Mouse (Mus musculus): ENCODE measurements around the gene Il21. TPM values are rescaled to one million over a fixed set of nuclear protein-coding genes. Genes with fewer than 3 reads are reported as not detected.
A peak's percentile ranks its signal among the peaks of the same experiment; 100 is the strongest.

Gene Il21
- polyA plus RNA-seq, 1 experiment, result not detected

DNA sequence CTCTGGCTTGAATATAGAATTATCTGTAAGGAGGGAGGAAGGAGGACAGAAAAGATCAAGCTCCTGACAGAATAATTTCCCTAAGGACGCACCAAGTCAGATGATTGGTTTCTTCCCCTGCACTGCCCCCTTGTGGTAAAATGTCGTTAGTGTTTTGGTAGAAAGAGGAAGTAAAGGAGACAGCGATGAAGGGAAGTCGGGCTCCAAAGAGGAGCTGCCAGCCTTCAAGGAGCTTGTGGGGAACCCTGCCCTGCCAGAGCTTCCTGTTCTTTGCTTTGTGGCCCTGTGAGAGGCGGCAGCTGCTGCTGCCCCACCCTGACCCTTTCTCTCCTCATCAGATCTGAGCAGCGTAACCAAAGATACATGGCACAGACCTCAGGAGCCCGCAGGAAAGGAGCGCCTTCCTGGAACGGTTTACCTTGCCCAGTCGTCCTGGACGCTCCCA, 28.4 kb downstream of the Il21 start:
- H3K36me3 ChIP-seq (ENCODE audit: control insufficient read depth), result no peaks in the 10 kb centered on the region
- TF ChIP-seq GATA1 (IDR thresholded peaks at IDR 0.05; ENCODE audit: low read length), result no peak
- TF ChIP-seq TAL1 (IDR thresholded peaks at IDR 0.05; ENCODE audit: low read length), result no peak
- H3K4me1 ChIP-seq (ENCODE audit: control insufficient read depth), result peaks cover 8% of the 10 kb centered on the region
- H3K4me3 ChIP-seq (replicated peaks), result peak overlapping the region; percentile 64
- H3K9me3 ChIP-seq (ENCODE audit: control insufficient read depth, low read length), result no peaks in the 10 kb centered on the region
- no peaks in the 10 kb centered on the region for H3K27me3 ChIP-seq (ENCODE audit: control insufficient read depth)

DNA sequence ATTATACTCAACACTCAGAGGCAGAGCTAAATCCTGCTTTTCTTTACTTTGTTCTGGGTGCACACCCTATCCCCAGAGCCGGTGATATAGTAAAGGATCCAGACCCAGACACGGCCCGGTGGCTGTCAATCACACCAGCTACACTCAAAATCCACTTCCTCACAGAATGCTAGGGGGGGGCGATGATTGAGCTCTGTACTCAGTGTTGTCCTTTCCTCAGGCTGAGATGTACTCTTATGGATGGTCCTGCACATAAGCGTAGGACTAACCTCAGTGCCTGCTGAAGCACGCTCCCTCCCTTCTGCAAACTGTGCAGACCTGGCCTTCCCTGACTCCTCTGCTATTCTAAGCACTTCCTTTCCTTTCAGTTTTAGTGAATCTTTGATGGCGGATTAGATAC, 29.6 kb downstream of the Il21 start:
- TF ChIP-seq GATA1 (IDR thresholded peaks at IDR 0.05; ENCODE audit: low read length) (no peak), TAL1 (IDR thresholded peaks at IDR 0.05; ENCODE audit: low read length) (no peak)
- peaks cover 8% of the 10 kb centered on the region for H3K4me1 ChIP-seq (ENCODE audit: control insufficient read depth)
- H3K27me3 ChIP-seq (ENCODE audit: control insufficient read depth), result no peaks in the 10 kb centered on the region
- no peaks in the 10 kb centered on the region for H3K9me3 ChIP-seq (ENCODE audit: control insufficient read depth, low read length)
- H3K4me3 ChIP-seq (replicated peaks), result no peak overlapping the region
- no peaks in the 10 kb centered on the region for H3K36me3 ChIP-seq (ENCODE audit: control insufficient read depth)

GRCm38 (mm10) chr3:37201122-37201916, 31.1 kb downstream of the Il21 start:
- Histone ChIP-seq H3K27me3 (ENCODE audit: control insufficient read depth) (no peaks in the 10 kb centered on the region), H3K4me3 (replicated peaks) (no peak overlapping the region), H3K9me3 (ENCODE audit: control insufficient read depth, low read length) (no peaks in the 10 kb centered on the region), H3K4me1 (ENCODE audit: control insufficient read depth) (peaks cover 8% of the 10 kb centered on the region), H3K36me3 (ENCODE audit: control insufficient read depth) (no peaks in the 10 kb centered on the region)
- TF ChIP-seq GATA1 (IDR thresholded peaks at IDR 0.05; ENCODE audit: low read length) (no peak), TAL1 (IDR thresholded peaks at IDR 0.05; ENCODE audit: low read length) (no peak)

DNA sequence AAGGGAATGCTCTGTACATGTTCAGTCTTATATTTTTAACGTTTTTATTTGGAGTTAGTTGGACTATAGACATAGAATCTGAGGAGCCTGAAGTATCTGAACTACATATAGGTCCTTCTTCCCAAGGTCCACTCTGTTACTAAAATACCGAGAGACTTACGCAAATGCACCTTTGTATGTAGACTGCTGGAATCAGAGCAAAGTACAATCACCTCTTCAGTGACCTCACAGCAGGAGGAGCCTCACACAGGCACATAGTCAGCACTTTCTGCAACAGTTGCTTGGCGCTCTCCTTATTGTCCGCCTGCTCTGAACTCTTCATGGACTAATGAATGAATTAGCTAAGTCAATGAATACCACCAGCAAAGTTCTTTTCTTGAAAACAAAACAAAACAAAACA, 34.1 kb downstream of the Il21 start:
- Histone ChIP-seq H3K4me3 (replicated peaks) (no peak overlapping the region), H3K36me3 (ENCODE audit: control insufficient read depth) (no peaks in the 10 kb centered on the region), H3K9me3 (ENCODE audit: control insufficient read depth, low read length) (no peaks in the 10 kb centered on the region), H3K27me3 (ENCODE audit: control insufficient read depth) (no peaks in the 10 kb centered on the region), H3K4me1 (ENCODE audit: control insufficient read depth) (peaks cover 3% of the 10 kb centered on the region)
- TF ChIP-seq GATA1 (IDR thresholded peaks at IDR 0.05; ENCODE audit: low read length) (no peak), TAL1 (IDR thresholded peaks at IDR 0.05; ENCODE audit: low read length) (no peak)

- H3K27me3 ChIP-seq (ENCODE audit: control insufficient read depth), result no peaks in the 10 kb centered on the region
- H3K4me3 ChIP-seq (replicated peaks), result no peak overlapping the region
- TF ChIP-seq TAL1 (IDR thresholded peaks at IDR 0.05; ENCODE audit: low read length) (no peak), GATA1 (IDR thresholded peaks at IDR 0.05; ENCODE audit: low read length) (no peak)
- no peaks in the 10 kb centered on the region for H3K4me1 ChIP-seq (ENCODE audit: control insufficient read depth)
- H3K36me3 ChIP-seq (ENCODE audit: control insufficient read depth), result no peaks in the 10 kb centered on the region
- no peaks in the 10 kb centered on the region for H3K9me3 ChIP-seq (ENCODE audit: control insufficient read depth, low read length)
These were observed 40.5 kb downstream of the Il21 start for GRCm38 (mm10) chr3:37191953-37192352.

DNA sequence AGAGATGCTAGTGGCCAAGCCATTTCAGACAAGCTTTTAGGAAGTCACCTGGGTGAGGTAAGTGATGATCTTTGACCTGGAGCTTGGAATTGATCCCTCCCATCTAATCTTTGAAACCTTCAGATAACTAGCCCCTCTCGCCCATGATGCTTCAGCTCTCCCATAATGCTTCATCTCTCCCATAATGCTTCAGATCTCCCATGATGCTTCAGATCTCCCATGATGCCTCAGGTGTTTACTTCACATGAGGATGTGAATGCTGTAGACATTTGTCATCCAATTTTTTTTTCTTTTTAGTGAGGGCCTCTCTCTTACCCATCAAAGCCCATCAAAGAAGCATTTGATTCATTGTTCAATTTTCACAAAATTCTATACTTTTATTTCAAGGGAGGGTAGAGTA, 46.9 kb downstream of the Il21 start:
- H3K27me3 ChIP-seq (ENCODE audit: control insufficient read depth), result no peaks in the 10 kb centered on the region; the same call in 1 of the 2 replicates
- TF ChIP-seq GATA1 (IDR thresholded peaks at IDR 0.05; ENCODE audit: low read length) (no peak), TAL1 (IDR thresholded peaks at IDR 0.05; ENCODE audit: low read length) (no peak)
- no peaks in the 10 kb centered on the region for H3K9me3 ChIP-seq (ENCODE audit: control insufficient read depth, low read length)
- H3K36me3 ChIP-seq (ENCODE audit: control insufficient read depth), result no peaks in the 10 kb centered on the region
- H3K4me3 ChIP-seq (replicated peaks), result no peak overlapping the region
- no peaks in the 10 kb centered on the region for H3K4me1 ChIP-seq (ENCODE audit: control insufficient read depth)

DNA sequence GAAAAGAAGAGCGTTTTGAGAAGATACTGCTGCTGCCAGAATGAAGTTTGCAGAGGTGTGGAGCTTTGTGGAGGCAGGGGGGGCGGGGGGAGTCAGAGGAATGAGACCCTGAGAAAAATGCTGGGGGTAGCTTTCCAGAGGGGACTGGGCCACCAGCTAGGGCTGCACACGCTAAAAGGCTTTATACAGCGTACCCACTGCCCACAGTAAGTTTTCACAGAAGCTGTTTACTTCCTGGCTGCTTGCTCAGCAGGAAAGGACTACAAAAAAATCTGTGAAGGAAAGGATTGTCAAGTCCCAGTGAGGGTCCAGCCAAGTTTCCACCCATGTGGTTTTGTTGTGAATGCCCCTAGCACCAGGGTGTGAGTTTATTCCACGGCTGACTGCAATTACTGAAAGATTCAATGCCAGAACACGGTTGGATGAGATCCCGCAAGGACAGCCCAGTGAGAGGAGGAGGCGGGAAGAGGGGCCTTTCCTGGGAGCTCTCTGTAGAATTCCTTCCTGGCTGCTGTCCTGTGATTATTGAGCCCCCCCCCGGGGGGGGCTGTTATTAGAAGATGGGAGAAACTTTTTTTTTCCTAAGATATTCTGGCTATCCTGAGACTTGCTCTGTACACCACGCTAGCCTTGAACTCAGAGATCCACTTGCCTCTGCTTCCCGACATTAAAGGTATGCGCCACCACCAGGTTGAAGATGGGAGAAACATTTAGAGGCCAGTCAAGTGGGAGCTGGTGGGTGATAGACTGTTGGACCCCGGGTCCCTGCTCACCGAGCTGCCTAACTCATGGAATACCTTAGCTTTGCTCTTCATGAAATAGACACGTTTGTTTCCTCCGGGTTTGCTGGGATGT, 49.8 kb downstream of the Il21 start:
- Histone ChIP-seq H3K27me3 (ENCODE audit: control insufficient read depth) (no peaks in the 10 kb centered on the region; the same call in 1 of the 2 replicates), H3K9me3 (ENCODE audit: control insufficient read depth, low read length) (no peaks in the 10 kb centered on the region)
- TF ChIP-seq TAL1 (IDR thresholded peaks at IDR 0.05; ENCODE audit: low read length), result no peak
- no peak for TF ChIP-seq GATA1 (IDR thresholded peaks at IDR 0.05; ENCODE audit: low read length)

DNA sequence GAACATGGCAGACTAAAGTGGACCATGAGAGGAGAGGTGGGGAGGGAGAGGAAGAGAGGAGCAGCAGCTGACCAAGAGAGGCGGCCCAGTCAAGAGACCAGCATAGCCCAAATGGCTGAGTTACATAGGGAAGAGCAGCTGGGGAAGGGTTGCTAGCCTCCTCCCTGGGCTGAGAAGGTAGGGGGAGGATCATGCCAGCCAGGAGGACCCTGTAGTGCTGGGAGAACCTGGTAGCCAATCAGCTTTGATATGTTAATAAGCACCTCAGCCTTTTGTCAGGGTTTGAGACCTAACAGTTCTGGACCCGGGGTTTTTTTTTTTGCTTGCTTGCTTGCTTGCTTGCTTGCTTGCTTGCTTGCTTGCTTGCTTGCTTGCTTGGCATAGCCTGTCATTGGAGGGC, 51.4 kb downstream of the Il21 start:
- Histone ChIP-seq H3K4me3 (replicated peaks) (no peak overlapping the region), H3K9me3 (ENCODE audit: control insufficient read depth, low read length) (no peaks in the 10 kb centered on the region), H3K4me1 (ENCODE audit: control insufficient read depth) (no peaks in the 10 kb centered on the region), H3K27me3 (ENCODE audit: control insufficient read depth) (no peaks in the 10 kb centered on the region; the same call in 1 of the 2 replicates), H3K36me3 (ENCODE audit: control insufficient read depth) (no peaks in the 10 kb centered on the region)
- no peak for TF ChIP-seq TAL1 (IDR thresholded peaks at IDR 0.05; ENCODE audit: low read length)
- TF ChIP-seq GATA1 (IDR thresholded peaks at IDR 0.05; ENCODE audit: low read length), result no peak

More for the DNA sequence above, 49.8 kb downstream of the Il21 start:
- Histone ChIP-seq H3K4me1 (ENCODE audit: control insufficient read depth) (no peaks in the 10 kb centered on the region), H3K36me3 (ENCODE audit: control insufficient read depth) (no peaks in the 10 kb centered on the region), H3K4me3 (replicated peaks) (no peak overlapping the region)

Measured in erythroblast, embryonic 14.5 days (primary cell).